Mouse (Mus musculus): ENCODE data around the gene Ube2e2. TPM values are rescaled to one million over a fixed set of nuclear protein-coding genes. Genes with fewer than 3 reads are reported as not detected.
"Not testable (repeated sequence)": the region's sequence is repeated elsewhere in the genome, so short reads cannot be mapped to it uniquely, and the experiment has no call there.

Ube2e2 gene
- polyA plus RNA-seq, 1 experiment from 2014 or later, result 6.5 TPM

DNA sequence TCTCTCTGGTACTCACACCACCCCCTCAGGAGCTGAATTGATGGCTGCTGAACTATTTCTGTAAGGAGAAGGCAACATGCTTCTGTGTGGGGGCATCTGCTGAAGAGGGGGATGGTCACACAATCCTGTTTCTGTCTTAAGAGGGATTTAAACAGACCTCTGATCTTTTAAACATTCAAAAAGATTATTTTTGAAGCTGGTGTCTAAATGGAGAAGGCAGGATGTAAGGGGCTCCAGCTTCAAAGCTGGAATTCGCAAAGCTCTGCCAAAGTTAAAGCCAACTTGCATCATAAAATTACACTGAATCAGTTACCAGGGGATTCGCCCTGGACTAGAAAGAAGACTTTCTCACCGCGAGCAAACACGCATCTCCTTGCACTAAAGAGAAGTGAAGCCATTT, 346.5 kb downstream of the Ube2e2 start:
- no peak overlapping the region for H3K9ac ChIP-seq
- no peak overlapping the region for H3K27ac ChIP-seq
- ATAC-seq (ENCODE audit: low read depth) (no peak), DNase-seq (no peak)
- WGBS (ENCODE audit: insufficient replicate concordance), result 63% methylated on average over 5 of the region's 5 CpGs
- H3K4me3 ChIP-seq (replicated peaks), result no peak overlapping the region
- H3K4me1 ChIP-seq (replicated peaks), result no peaks in the 10 kb centered on the region
- no peaks in the 10 kb centered on the region for H3K27me3 ChIP-seq
- no peak overlapping the region for H3K4me2 ChIP-seq
- H3K36me3 ChIP-seq, result no peaks in the 10 kb centered on the region
- H3K9me3 ChIP-seq (replicated peaks), result no peaks in the 10 kb centered on the region

GRCm38 (mm10) chr14:18539092-18539491, 355.0 kb downstream of the Ube2e2 start:
- not testable (repeated sequence) for H3K4me3 ChIP-seq (replicated peaks); H3K9ac ChIP-seq; H3K36me3 ChIP-seq; H3K9me3 ChIP-seq (replicated peaks); H3K4me1 ChIP-seq (replicated peaks); H3K27me3 ChIP-seq; H3K27ac ChIP-seq; ATAC-seq (ENCODE audit: low read depth); H3K4me2 ChIP-seq; DNase-seq
- WGBS (ENCODE audit: insufficient replicate concordance), result 56% methylated on average over 4 of the region's 4 CpGs

- H3K36me3 ChIP-seq, result no peaks in the 10 kb centered on the region
- ATAC-seq (ENCODE audit: low read depth), result no peak
- WGBS (ENCODE audit: insufficient replicate concordance), result 35% methylated on average over 2 of the region's 2 CpGs
- no peak overlapping the region for H3K4me2 ChIP-seq
- no peaks in the 10 kb centered on the region for H3K4me1 ChIP-seq (replicated peaks)
- no peak overlapping the region for H3K4me3 ChIP-seq (replicated peaks)
- no peak for DNase-seq
- no peak overlapping the region for H3K27ac ChIP-seq
- no peaks in the 10 kb centered on the region for H3K27me3 ChIP-seq
- H3K9ac ChIP-seq, result no peak overlapping the region
- H3K9me3 ChIP-seq (replicated peaks), result no peaks in the 10 kb centered on the region
Measured at GRCm38 (mm10) chr14:18530899-18531298, 363.2 kb downstream of the Ube2e2 start.

- ATAC-seq (ENCODE audit: low read depth), result no peak
- Histone ChIP-seq H3K27ac (no peak overlapping the region), H3K27me3 (no peaks in the 10 kb centered on the region), H3K4me1 (replicated peaks) (no peaks in the 10 kb centered on the region), H3K4me3 (replicated peaks) (no peak overlapping the region), H3K36me3 (no peaks in the 10 kb centered on the region), H3K4me2 (no peak overlapping the region), H3K9me3 (replicated peaks) (no peaks in the 10 kb centered on the region), H3K9ac (no peak overlapping the region)
- DNase-seq, result no peak
- WGBS (ENCODE audit: insufficient replicate concordance), result 68% methylated on average over 4 of the region's 4 CpGs
Measured at GRCm38 (mm10) chr14:18530496-18530895, 363.6 kb downstream of the Ube2e2 start.
